Mouse (Mus musculus) ovary, adult 18-20 months (tissue): Measurements from ENCODE around the gene Atg4c.

Source experiments
- DNase-seq: peaks from one replicate; pipeline ENCODE4 v3.0.0; 2022; ENCODE audit warnings: low spot score, mixed read lengths

The Atg4c gene

GRCm38 (mm10) chr4:99186412-99187125, 7.2 kb upstream of the Atg4c start:
- DNase-seq: no peak

- DNase-seq: no peak
These were observed 1.1 kb upstream of the Atg4c start for GRCm38 (mm10) chr4:99192640-99193039.

GRCm38 (mm10) chr4:99193214-99193613, 520 bp upstream of the Atg4c start:
- no peak for DNase-seq

- no peak for DNase-seq
These were observed 1.1 kb downstream of the Atg4c start for GRCm38 (mm10) chr4:99194826-99195225.

GRCm38 (mm10) chr4:99198721-99199120, 5.0 kb downstream of the Atg4c start:
- DNase-seq: no peak

GRCm38 (mm10) chr4:99199757-99200251, 6.1 kb downstream of the Atg4c start:
- no peak for DNase-seq

- DNase-seq: no peak
These were observed 6.8 kb downstream of the Atg4c start for GRCm38 (mm10) chr4:99200383-99201136.

GRCm38 (mm10) chr4:99205773-99206172, 12.0 kb downstream of the Atg4c start:
- DNase-seq: no peak

GRCm38 (mm10) chr4:99206356-99206755, 12.6 kb downstream of the Atg4c start:
- no peak for DNase-seq

- no peak for DNase-seq
These were observed 16.4 kb downstream of the Atg4c start for GRCm38 (mm10) chr4:99210087-99210486.

GRCm38 (mm10) chr4:99211606-99212005, 17.9 kb downstream of the Atg4c start:
- DNase-seq: no peak

GRCm38 (mm10) chr4:99213123-99213522, 19.4 kb downstream of the Atg4c start:
- no peak for DNase-seq

- DNase-seq: no peak
These were observed 28.5 kb downstream of the Atg4c start for GRCm38 (mm10) chr4:99222221-99222620.

GRCm38 (mm10) chr4:99224790-99225189, 31.1 kb downstream of the Atg4c start:
- no peak for DNase-seq

- no peak for DNase-seq
These were observed 33.5 kb downstream of the Atg4c start for GRCm38 (mm10) chr4:99227226-99227625.

GRCm38 (mm10) chr4:99229371-99229770, 35.6 kb downstream of the Atg4c start:
- no peak for DNase-seq

GRCm38 (mm10) chr4:99235203-99235856, 41.6 kb downstream of the Atg4c start:
- no peak for DNase-seq

- DNase-seq: no peak
These were observed 44.6 kb downstream of the Atg4c start for GRCm38 (mm10) chr4:99238305-99238704.

GRCm38 (mm10) chr4:99241674-99242073, 47.9 kb downstream of the Atg4c start:
- no peak for DNase-seq

- DNase-seq: no peak
These were observed 55.6 kb downstream of the Atg4c start for GRCm38 (mm10) chr4:99249358-99249757.

- DNase-seq: no peak
These were observed 56.1 kb downstream of the Atg4c start for GRCm38 (mm10) chr4:99249826-99250225.

- no peak for DNase-seq
These were observed 59.2 kb downstream of the Atg4c start for GRCm38 (mm10) chr4:99252957-99253356.

GRCm38 (mm10) chr4:99263191-99263590, 69.5 kb downstream of the Atg4c start:
- no peak for DNase-seq
